Mouse (Mus musculus): Measurements from ENCODE around the gene Fam98a.

Fam98a gene

GRCm38 (mm10) chr17:75551512-75552400 is at the start of gene Fam98a:
Fam98a (minus strand) TSS chr17:75551946.
- DNase-seq = peak; percentile 98 to 99

- no peak for DNase-seq
Measured at GRCm38 (mm10) chr17:75598652-75599051, 46.9 kb upstream of the Fam98a start.

GRCm38 (mm10) chr17:75582738-75583137 is 31.0 kb upstream of the Fam98a start:
- no peak for DNase-seq

DNA sequence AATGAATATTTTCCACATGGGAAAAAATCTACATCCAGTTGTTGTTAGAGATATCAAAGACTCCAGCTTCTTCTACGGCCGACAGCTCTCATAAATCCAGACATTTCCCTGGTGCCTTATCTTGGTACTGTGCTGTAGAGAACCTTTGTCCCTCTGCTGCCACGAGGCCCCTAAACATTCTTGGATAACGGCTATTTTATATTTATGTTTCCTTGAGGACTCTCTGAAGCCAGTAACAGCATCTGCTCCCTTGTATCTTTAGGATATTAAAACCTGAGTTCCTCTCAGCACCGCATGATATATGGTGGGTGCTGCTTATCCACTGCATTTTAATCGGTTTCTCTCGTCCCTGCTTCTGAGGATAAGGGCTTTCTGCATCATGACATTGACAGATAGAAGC is 23.9 kb upstream of the Fam98a start:
- DNase-seq = no peak

GRCm38 (mm10) chr17:75558041-75558440 is 6.3 kb upstream of the Fam98a start:
- no peak for DNase-seq

DNA sequence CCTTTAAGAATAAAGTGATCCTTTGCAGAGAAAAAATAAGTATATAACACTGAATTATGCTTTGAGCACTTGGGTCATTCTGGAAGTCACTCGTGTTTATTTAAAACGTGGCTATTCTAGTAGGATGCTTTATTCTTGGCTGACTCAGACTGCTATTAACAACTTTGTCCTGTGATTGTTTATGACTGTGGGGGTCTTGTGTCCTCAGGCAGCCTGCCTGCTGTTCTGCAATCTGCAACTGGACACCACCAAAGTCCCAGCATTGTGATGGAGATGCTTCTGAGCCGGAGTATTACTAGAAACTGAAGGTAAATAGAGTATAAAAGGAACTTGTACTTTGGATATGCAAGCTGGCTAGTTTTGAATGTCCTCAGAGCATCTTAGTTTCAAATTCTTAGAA is 5.3 kb upstream of the Fam98a start:
- no peak for DNase-seq

DNA sequence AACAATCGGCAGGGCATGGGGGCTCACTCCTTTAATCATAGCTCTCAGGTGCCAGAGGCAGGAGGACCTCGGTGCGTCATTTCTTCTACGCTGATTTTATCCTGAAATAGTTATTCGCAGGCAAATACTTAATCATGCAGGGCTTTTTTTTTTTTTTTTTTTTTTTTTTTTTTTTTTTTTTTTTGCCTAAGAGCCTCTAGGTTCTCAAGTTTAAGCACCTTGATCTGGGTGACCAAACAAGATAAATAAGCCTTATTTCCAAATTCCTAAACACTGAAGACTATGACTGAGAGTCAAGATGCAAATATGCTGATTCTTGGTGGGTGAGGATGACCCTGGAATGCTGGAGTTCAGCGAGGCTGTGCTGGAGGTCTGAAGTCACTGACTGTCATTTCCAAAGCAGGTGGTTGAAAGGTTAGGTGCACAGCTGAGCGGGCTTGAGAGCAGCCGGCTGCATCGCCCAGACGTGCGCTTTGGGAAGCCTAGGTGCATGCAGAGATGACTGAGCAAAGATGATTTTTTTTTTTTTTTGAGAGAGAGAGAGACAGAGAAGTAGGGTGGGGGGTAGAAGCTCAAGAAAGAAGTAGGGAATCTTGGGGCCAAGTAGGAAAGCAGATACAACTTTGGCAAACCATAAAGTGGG is 854 bp downstream of the Fam98a start:
- peak in 1 of 2 experiments; percentile 17 for DNase-seq

DNA sequence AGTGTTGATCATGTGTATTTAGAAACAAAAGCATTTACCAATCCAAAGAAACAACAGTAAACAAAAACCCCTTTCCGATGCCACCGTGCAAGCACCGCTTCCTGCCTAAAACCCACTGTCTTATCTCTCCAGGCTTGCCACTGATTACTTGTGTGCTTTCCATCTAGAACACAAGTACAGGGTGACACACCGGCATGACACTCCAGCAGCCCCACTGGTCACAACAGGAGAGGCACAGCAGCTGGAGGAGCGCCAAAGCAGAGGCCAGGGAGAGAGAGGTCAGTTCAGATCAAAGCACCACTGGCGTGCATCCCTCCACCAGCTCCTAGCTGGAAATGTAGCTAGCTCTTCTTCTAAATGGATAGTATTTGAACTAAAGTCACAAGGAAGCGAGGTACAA is 7.5 kb downstream of the Fam98a start:
- DNase-seq = no peak

- no peak for DNase-seq
Measured at GRCm38 (mm10) chr17:75543434-75543833, 8.3 kb downstream of the Fam98a start.

DNA sequence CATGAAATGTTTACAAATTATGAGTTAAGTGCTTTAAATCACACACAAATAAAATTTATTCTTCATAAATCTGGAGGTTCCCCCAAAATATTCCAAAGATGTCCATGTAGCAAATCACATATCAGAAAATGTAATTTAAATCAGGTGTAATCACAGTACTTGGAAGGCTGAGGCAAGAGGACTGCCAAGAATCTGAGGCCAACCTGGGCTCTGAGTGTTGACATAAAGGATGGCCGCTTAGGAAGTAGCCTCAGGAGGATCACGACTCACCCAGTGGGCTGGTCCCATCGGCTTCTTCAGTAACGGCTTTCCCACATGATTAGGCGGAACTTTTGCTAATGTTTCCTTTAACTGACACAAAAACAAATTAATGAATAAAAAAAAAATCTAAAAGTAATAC is 11.9 kb downstream of the Fam98a start:
- no peak for DNase-seq

- DNase-seq = no peak
Measured at GRCm38 (mm10) chr17:75539130-75539529, 12.6 kb downstream of the Fam98a start.

DNA sequence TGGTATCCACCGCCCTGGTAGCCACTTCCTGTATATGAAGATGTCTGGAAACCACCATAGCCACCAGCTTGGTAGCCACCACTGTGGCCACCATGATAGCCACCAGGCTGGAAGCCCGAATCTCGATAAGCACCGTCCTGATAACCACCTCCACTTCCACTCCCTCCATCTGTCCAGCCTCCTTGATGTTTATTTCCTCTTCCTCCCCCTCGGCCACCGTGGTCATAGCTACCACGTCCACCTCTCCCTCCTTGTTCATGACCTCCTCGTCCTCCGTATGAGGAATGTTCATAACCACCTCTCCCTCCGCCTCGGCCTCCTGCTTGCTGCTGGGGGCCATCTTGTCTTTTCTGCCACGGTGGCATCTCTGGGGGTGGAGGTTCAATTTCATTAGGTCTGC is 13.3 kb downstream of the Fam98a start:
- no peak for DNase-seq

- DNase-seq = no peak
Measured at GRCm38 (mm10) chr17:75537050-75537445, 14.7 kb downstream of the Fam98a start.

DNA sequence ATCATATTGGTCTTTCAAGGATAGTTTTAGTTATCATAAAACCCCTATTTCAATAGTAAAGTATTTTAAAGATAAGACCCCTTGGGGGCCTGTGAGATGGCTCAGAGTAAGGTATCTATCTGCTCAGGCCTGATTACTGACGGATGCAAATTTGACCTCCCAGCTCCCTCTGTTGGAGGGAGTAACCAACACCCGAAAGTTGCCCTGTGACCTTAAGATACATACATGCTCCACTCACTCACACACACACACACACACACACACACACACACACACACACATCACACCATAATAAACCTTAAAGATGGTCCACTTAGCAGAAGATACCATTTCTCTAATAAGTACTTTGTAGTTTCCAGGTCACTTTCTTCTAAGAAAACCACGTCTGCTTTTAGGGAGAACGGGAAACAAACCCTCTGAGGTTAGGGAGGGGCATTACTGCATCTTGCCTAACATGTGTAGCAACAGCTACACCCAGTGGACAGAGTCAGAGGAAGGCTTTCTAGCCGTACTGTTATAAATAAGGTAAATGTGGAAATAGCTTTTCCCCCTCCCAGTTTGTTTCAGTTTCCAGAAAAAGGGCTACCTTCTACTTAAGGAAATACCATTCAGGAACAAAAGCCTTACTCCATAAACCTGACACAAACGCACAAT is 15.2 kb downstream of the Fam98a start:
- peak in 1 of 2 experiments; percentile 56 for DNase-seq

DNA sequence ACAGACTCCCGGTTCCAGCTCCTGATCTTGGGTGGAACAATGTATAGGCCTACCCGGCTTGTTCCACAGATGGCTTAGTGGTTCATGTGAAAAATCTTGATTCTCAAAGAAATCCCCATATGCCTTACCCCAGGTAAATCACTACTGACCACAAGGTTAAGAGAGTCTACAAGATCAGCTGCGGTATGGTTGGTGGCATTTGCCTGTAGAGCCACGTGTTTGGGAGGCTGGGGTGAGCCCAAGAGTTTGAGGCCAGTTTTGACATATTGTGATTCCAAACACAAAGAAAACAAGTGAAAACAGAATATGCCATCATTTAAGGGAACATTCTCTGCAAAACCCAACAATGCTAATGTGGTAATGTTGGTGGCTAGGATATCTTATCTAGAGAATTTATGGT is 16.1 kb downstream of the Fam98a start:
- DNase-seq = no peak

DNA sequence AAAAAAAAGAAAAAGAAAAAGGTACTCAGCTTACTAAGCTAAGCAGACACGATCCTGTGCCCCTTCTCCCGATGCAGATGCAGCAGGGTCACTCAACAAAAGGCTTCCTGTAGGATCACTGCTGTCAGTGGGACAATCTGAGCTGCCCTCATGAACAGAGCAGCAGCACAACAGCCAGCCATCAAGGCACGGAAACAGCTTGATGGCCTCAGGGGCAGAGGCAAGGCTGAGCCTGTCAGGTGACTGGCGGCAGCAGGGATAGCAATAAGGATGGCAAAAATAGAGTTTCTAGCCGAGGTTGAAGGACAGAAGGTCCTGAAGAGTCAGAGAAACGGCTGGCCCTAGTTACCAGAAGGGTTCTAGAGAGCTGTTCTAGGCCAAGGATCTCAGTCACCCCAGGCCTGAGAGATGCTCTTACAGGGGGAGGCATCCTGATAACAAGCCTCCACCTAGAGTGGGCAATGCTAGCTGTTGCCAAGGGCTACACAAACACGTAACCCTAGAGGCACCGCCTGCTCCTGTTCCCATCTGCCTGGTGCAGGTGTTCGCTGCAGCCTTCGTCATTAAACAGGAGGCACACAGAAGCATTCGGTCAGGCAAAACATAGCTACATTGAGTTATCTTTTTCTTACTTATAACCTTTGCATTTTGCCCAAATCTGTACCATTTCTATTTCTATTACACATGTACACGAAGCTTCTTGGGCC is 17.3 kb downstream of the Fam98a start:
- no peak for DNase-seq

GRCm38 (mm10) chr17:75532469-75532986 is 19.2 kb downstream of the Fam98a start:
- DNase-seq = no peak

DNA sequence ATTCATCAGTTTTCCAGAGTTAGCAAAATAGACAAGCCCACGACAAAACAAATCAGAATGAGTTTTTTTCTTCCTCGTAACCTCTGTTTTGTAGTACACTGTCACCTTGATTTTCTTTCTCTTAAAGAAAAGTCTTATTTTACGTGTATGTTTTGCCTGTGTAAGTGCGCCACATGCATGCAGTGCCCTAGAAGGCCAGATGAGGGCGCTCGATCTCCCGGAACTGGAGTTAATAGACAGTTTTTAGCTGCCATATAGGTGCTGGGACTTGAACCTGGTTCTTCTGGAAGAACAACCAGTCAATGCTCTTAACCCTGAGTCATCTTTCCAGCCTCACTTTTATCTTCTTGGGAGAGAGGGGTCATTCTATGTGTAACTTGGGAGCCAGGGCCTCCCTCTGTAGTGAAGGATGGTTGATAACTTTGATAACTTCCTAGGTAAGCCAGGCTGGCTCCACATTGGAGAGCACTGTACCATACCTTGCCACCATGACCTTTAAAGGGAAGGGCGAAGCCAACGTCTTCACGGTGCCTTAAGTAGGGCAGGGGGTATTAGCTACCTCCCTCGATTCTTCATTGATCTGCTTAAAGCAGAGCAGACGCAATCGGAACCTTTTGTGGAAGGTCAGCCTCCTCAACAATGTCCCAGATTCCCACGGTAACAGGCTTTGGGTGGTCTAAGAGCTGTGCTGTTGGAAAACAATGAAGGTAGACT is 22.4 kb downstream of the Fam98a start:
- DNase-seq = no peak

GRCm38 (mm10) chr17:75526411-75526810 is 25.3 kb downstream of the Fam98a start:
- no peak for DNase-seq

- DNase-seq = peak; percentile 25 to 31
Measured at GRCm38 (mm10) chr17:75523812-75524211, 27.9 kb downstream of the Fam98a start.

- DNase-seq = no peak
Measured at GRCm38 (mm10) chr17:75522347-75523065, 29.2 kb downstream of the Fam98a start.

Measured in lung, postnatal 4 days (tissue).